Mouse (Mus musculus) heart, embryonic 16.5 days (tissue): ENCODE measurements at regions not wholly inside any gene's neighbourhood (a gene's known extent, or its start where the extent isn't known, plus 50 kb on each side); places are given as distances from the start of the nearest gene placed in this dataset.

Experiments
- ATAC-seq: fragments of 200-750 bp; cut with Nextera tagmentation; replicated peaks from 2 replicates; pipeline ENCODE4 v1.8.0; 2017; ENCODE audit warnings: moderate number of reproducible peaks; ENCODE audit not compliant: insufficient read depth, low FRiP score; ENCODE audit errors: extremely low read depth
- H3K27ac ChIP-seq: fragments of 300-500 bp; sonication (generic); 2 replicates; pipeline ENCODE4 v1.5.1; 2014; ENCODE audit warnings: mild to moderate bottlenecking, low read length, control low read depth, moderate library complexity
- H3K27me3 ChIP-seq: fragments of 300-500 bp; sonication (generic); 2 replicates; pipeline ENCODE4 v1.6.1; 2014; ENCODE audit warnings: low read length, mixed read lengths; ENCODE audit not compliant: control insufficient read depth, insufficient read depth
- H3K36me3 ChIP-seq: fragments of 300-500 bp; sonication (generic); 2 replicates; pipeline ENCODE4 v1.6.1; 2014; ENCODE audit not compliant: control insufficient read depth, insufficient read depth
- H3K4me1 ChIP-seq: fragments of 300-500 bp; sonication (generic); 2 replicates; pipeline ENCODE4 v1.6.1; 2014; ENCODE audit warnings: low read length, mixed read lengths; ENCODE audit not compliant: control insufficient read depth, insufficient read depth
- H3K4me2 ChIP-seq: fragments of 300-500 bp; sonication (generic); 2 replicates; pipeline ENCODE4 v1.6.1; 2014; ENCODE audit warnings: low read depth, mild to moderate bottlenecking, control low read depth, low read length
- H3K4me3 ChIP-seq: fragments of 300-500 bp; sonication (generic); 2 replicates; pipeline ENCODE4 v1.5.1; 2014; ENCODE audit warnings: mild to moderate bottlenecking, control low read depth, low read length
- H3K9ac ChIP-seq: fragments of 300-500 bp; sonication (generic); 2 replicates; pipeline ENCODE4 v1.6.1; 2014; ENCODE audit warnings: low read length, control low read depth
- H3K9me3 ChIP-seq: fragments of 300-500 bp; sonication (generic); replicated peaks from 2 replicates; pipeline ENCODE4 v1.6.1; 2016; ENCODE audit warnings: low read length; ENCODE audit not compliant: control insufficient read depth
- WGBS: fragments of 180-500 bp; shearing (Covaris S2); extraction: QIAGEN DNeasy Blood & Tissue Kit; methylation state at CpG from one replicate; pipeline ENCODE4 v1.1.7; 2014; 5-methylcytosine and 5-hydroxymethylcytosine counted together

DNA sequence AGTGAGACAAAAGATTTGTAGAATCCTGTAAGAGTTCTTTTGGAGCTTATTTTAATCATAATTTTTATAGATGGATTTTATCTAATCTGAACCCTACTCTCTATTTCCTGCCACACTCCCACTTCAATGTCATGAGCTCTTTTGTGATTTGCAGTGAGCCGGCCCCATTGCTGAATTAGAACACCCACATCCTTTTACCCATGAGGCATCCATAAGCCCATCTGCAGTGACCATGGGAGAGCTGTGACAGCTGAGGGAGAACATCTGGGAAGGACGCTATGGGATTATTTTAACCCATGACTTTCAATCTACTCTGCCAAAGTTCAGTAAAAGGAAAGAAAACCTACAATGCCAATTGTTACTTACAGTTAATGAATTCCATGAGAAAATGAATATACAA, 337.8 kb upstream of the Dcn start:
- WGBS, result 56% methylated on average over 2 of the region's 2 CpGs
- no peak for ATAC-seq
- Histone ChIP-seq H3K4me1 (0 out of 2 replicates have a peak, but pooled peaks cover 3% of the 10 kb centered on the region), H3K9me3 (no peaks in the 10 kb centered on the region), H3K36me3 (no peaks in the 10 kb centered on the region), H3K27ac (no peak overlapping the region), H3K9ac (no peak overlapping the region), H3K4me3 (no peak overlapping the region), H3K27me3 (no peaks in the 10 kb centered on the region), H3K4me2 (no peak overlapping the region)

DNA sequence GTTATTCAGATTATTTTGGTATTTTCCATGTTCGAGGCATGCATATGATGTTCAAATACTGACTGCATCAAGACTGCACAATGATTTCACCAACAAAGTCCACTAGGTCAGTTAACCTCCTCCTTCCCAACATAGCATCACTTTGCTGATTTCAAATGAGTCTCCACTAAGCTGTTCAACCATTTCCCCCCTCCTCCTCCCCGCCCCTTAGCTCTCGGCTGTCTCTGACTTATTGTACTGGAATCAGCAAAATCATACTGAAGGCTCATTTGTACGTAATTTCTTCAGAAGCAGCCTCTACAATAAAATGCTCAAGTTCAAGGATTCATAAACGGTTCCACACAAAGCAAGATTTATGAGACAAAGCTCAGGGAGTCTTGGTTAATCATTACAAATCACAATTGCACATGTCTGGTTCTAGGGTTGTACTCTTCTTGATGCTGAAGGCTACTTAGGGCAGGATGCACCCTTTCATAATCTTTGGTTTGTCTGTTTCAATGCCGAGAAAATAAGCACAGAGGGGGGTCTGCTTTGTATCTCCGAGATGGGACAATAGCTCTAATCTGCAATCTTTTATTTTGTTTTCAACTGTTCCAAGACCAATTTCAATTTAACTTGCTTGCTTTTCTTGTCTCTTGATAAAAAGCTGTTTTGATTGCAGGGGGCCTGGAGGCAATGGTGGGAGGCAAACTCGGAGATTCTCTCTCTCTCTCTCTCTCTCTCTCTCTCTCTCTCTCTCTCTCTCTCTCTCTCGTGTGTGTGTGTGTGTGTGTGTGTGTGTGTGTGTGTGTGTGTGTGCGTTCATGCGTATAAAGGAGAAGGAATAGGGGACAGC, 320.6 kb upstream of the Dcn start:
- Histone ChIP-seq H3K4me1 (0 out of 2 replicates have a peak, but pooled peaks cover 2% of the 10 kb centered on the region), H3K9ac (no peak overlapping the region), H3K36me3 (no peaks in the 10 kb centered on the region), H3K4me2 (no peak overlapping the region), H3K4me3 (no peak overlapping the region), H3K9me3 (no peaks in the 10 kb centered on the region), H3K27me3 (no peaks in the 10 kb centered on the region), H3K27ac (0 out of 2 replicates have a peak overlapping the region, but pooled peaks have one; percentile 4)
- no peak for ATAC-seq
- 67% methylated on average over 10 of the region's 11 CpGs for WGBS

GRCm38 (mm10) chr10:97159396-97159760, 320.0 kb upstream of the Dcn start:
- 0 out of 2 replicates have a peak, but pooled peaks cover 2% of the 10 kb centered on the region for H3K4me1 ChIP-seq
- no peak overlapping the region for H3K4me3 ChIP-seq
- no peak overlapping the region for H3K4me2 ChIP-seq
- H3K27ac ChIP-seq, result no peak overlapping the region
- no peak for ATAC-seq
- H3K9ac ChIP-seq, result no peak overlapping the region
- H3K27me3 ChIP-seq, result no peaks in the 10 kb centered on the region
- no peaks in the 10 kb centered on the region for H3K36me3 ChIP-seq
- 72% methylated on average over 1 of the region's 1 CpGs for WGBS
- H3K9me3 ChIP-seq, result no peaks in the 10 kb centered on the region

- Histone ChIP-seq H3K36me3 (no peaks in the 10 kb centered on the region), H3K4me3 (no peak overlapping the region), H3K27ac (0 out of 2 replicates have a peak overlapping the region, but pooled peaks have one; percentile 18), H3K9ac (no peak overlapping the region), H3K27me3 (no peaks in the 10 kb centered on the region), H3K4me1 (0 out of 2 replicates have a peak, but pooled peaks cover 2% of the 10 kb centered on the region), H3K4me2 (no peak overlapping the region), H3K9me3 (no peaks in the 10 kb centered on the region)
- 52% methylated on average over 10 of the region's 10 CpGs for WGBS
- no peak for ATAC-seq
Measured at GRCm38 (mm10) chr10:97159831-97160575, 319.4 kb upstream of the Dcn start.

DNA sequence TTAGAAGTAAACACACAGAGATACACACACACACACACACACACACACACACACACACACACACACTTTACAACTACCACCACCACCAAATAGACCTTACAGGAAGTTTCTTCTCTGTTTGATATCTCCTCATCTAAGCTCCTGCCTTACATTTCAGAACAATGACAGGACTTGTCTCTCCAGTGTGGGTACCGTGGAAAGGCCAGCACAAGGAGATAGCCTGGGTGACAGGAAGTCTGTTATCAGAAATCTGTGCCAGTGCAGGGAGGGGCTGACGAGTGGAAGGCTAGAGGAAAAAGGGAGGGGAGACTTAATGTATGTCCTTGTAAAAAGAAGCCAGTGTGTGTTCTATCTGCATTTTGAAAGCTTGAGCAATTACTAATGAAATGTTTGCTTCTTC, 318.5 kb upstream of the Dcn start:
- Histone ChIP-seq H3K4me1 (0 out of 2 replicates have a peak, but pooled peaks cover 2% of the 10 kb centered on the region), H3K4me2 (no peak overlapping the region), H3K4me3 (no peak overlapping the region), H3K9me3 (no peaks in the 10 kb centered on the region), H3K36me3 (no peaks in the 10 kb centered on the region), H3K27ac (no peak overlapping the region), H3K27me3 (no peaks in the 10 kb centered on the region), H3K9ac (no peak overlapping the region)
- 1% methylated on average over 2 of the region's 2 CpGs for WGBS
- no peak for ATAC-seq

- Histone ChIP-seq H3K4me1 (no peaks in the 10 kb centered on the region), H3K36me3 (no peaks in the 10 kb centered on the region), H3K4me3 (no peak overlapping the region), H3K4me2 (no peak overlapping the region), H3K27me3 (no peaks in the 10 kb centered on the region), H3K27ac (no peak overlapping the region), H3K9me3 (no peaks in the 10 kb centered on the region), H3K9ac (no peak overlapping the region)
- WGBS, result 74% methylated on average over 3 of the region's 3 CpGs
- no peak for ATAC-seq
Measured at GRCm38 (mm10) chr10:97178468-97178867, 300.9 kb upstream of the Dcn start.

- H3K27ac ChIP-seq, result no peak overlapping the region
- no peak overlapping the region for H3K4me3 ChIP-seq
- no peak overlapping the region for H3K9ac ChIP-seq
- H3K9me3 ChIP-seq, result no peaks in the 10 kb centered on the region
- no peak overlapping the region for H3K4me2 ChIP-seq
- ATAC-seq, result no peak
- H3K36me3 ChIP-seq, result no peaks in the 10 kb centered on the region
- H3K27me3 ChIP-seq, result no peaks in the 10 kb centered on the region
- no peaks in the 10 kb centered on the region for H3K4me1 ChIP-seq
Measured at GRCm38 (mm10) chr10:97189696-97190095, 289.7 kb upstream of the Dcn start.

- Histone ChIP-seq H3K4me2 (no peak overlapping the region), H3K36me3 (no peaks in the 10 kb centered on the region), H3K9ac (no peak overlapping the region), H3K27ac (no peak overlapping the region), H3K9me3 (no peaks in the 10 kb centered on the region), H3K27me3 (no peaks in the 10 kb centered on the region), H3K4me1 (no peaks in the 10 kb centered on the region), H3K4me3 (no peak overlapping the region)
- 78% methylated on average over 4 of the region's 4 CpGs for WGBS
- no peak for ATAC-seq
Measured at GRCm38 (mm10) chr10:97211238-97211695, 268.1 kb upstream of the Dcn start.

GRCm38 (mm10) chr10:97211785-97212398, 267.5 kb upstream of the Dcn start:
- H3K36me3 ChIP-seq, result no peaks in the 10 kb centered on the region
- no peak for ATAC-seq
- H3K27ac ChIP-seq, result no peak overlapping the region
- no peaks in the 10 kb centered on the region for H3K9me3 ChIP-seq
- no peaks in the 10 kb centered on the region for H3K27me3 ChIP-seq
- H3K9ac ChIP-seq, result no peak overlapping the region
- no peak overlapping the region for H3K4me3 ChIP-seq
- H3K4me1 ChIP-seq, result no peaks in the 10 kb centered on the region
- WGBS, result 74% methylated on average over 7 of the region's 7 CpGs
- no peak overlapping the region for H3K4me2 ChIP-seq
